Mouse (Mus musculus) liver, postnatal 0 days (tissue): ENCODE measurements at regions not wholly inside any gene's neighbourhood (a gene's known extent, or its start where the extent isn't known, plus 50 kb on each side); places are given as distances from the start of the nearest gene placed in this dataset.
"Not testable (repeated sequence)": the region's sequence is repeated elsewhere in the genome, so short reads cannot be mapped to it uniquely, and the experiment has no call there.

ENCODE experiments used
- ATAC-seq: fragments of 200-750 bp; cut with Nextera tagmentation; 2 replicates; pipeline ENCODE4 v1.8.0; 2017; ENCODE audit warnings: mild to moderate bottlenecking, moderate library complexity
- DNase-seq: peaks from one replicate; pipeline ENCODE4 v3.0.0-alpha.2; 2016
- H3K27ac ChIP-seq: fragments of 300-500 bp; sonication (generic); 2 replicates; pipeline ENCODE4 v1.5.1; 2014; ENCODE audit warnings: antibody characterized with exemption, moderate library complexity, mild to moderate bottlenecking, low read depth
- H3K27me3 ChIP-seq: fragments of 300-500 bp; sonication (generic); 2 replicates; pipeline ENCODE4 v1.6.1; 2014; ENCODE audit warnings: low read length, control low read depth, mixed read lengths; ENCODE audit not compliant: insufficient read depth
- H3K36me3 ChIP-seq: fragments of 300-500 bp; sonication (generic); replicated peaks from 2 replicates; pipeline ENCODE4 v1.6.1; 2014; ENCODE audit warnings: mild to moderate bottlenecking, control low read depth, low read length, moderate library complexity, mixed read lengths; ENCODE audit not compliant: insufficient read depth
- H3K4me1 ChIP-seq: fragments of 300-500 bp; sonication (generic); 2 replicates; pipeline ENCODE4 v1.6.1; 2014; ENCODE audit warnings: antibody characterized with exemption, mild to moderate bottlenecking, control low read depth; ENCODE audit not compliant: insufficient read depth
- H3K4me2 ChIP-seq: fragments of 300-500 bp; sonication (generic); 2 replicates; pipeline ENCODE4 v1.6.1; 2014; ENCODE audit warnings: low read depth, mild to moderate bottlenecking, low read length, moderate library complexity, mixed read lengths
- H3K4me3 ChIP-seq: fragments of 300-500 bp; sonication (generic); 2 replicates; pipeline ENCODE4 v1.5.1; 2014; ENCODE audit warnings: low read depth, low read length
- H3K9ac ChIP-seq: fragments of 300-500 bp; sonication (generic); replicated peaks from 2 replicates; pipeline ENCODE4 v1.6.1; 2014; ENCODE audit warnings: mild to moderate bottlenecking, moderate library complexity
- H3K9me3 ChIP-seq: fragments of 300-500 bp; sonication (generic); 2 replicates; pipeline ENCODE4 v1.6.1; 2016; ENCODE audit warnings: mild to moderate bottlenecking, control low read depth, low read length, mixed read lengths
- CTCF ChIP-seq: sonication (generic); IDR thresholded peaks from 2 replicates; pipeline ENCODE4 v1.5.1; 2016; ENCODE audit warnings: antibody characterized with exemption, low read depth
- EP300 ChIP-seq: IDR thresholded peaks from 2 replicates; pipeline ENCODE4 v1.6.1; 2016; ENCODE audit warnings: antibody characterized with exemption, low read depth, mild to moderate bottlenecking
- WGBS: fragments of 180-500 bp; shearing (Covaris S2); extraction: QIAGEN DNeasy Blood & Tissue Kit; methylation state at CpG from one replicate; pipeline ENCODE4 v1.1.7; 2014; ENCODE audit not compliant: insufficient replicate concordance; 5-methylcytosine and 5-hydroxymethylcytosine counted together

- ATAC-seq (no peak), DNase-seq (no peak)
- Histone ChIP-seq H3K27me3 (no peaks in the 10 kb centered on the region), H3K9ac (no peak overlapping the region), H3K36me3 (no peaks in the 10 kb centered on the region), H3K9me3 (no peaks in the 10 kb centered on the region), H3K4me2 (no peak overlapping the region), H3K4me1 (no peaks in the 10 kb centered on the region), H3K4me3 (no peak overlapping the region), H3K27ac (no peak overlapping the region)
- TF ChIP-seq EP300 (no peak), CTCF (no peak)
- 69% methylated on average over 4 of the region's 4 CpGs for WGBS
These were observed 127.7 kb upstream of the Intu start for GRCm38 (mm10) chr3:40403402-40403801.

- Histone ChIP-seq H3K27ac (no peak overlapping the region), H3K4me1 (no peaks in the 10 kb centered on the region), H3K9me3 (no peaks in the 10 kb centered on the region), H3K36me3 (no peaks in the 10 kb centered on the region), H3K4me2 (no peak overlapping the region), H3K27me3 (no peaks in the 10 kb centered on the region), H3K4me3 (no peak overlapping the region), H3K9ac (no peak overlapping the region)
- ATAC-seq, result no peak
- TF ChIP-seq EP300, result no peak
- TF ChIP-seq CTCF, result no peak
- WGBS, result 78% methylated on average over 18 of the region's 18 CpGs
- DNase-seq, result no peak
These were observed 125.8 kb upstream of the Intu start for GRCm38 (mm10) chr3:40405095-40405948.

- WGBS, result 77% methylated on average over 2 of the region's 2 CpGs
- Histone ChIP-seq H3K4me2 (no peak overlapping the region), H3K27me3 (no peaks in the 10 kb centered on the region), H3K27ac (no peak overlapping the region), H3K9ac (no peak overlapping the region), H3K36me3 (no peaks in the 10 kb centered on the region), H3K4me1 (no peaks in the 10 kb centered on the region), H3K4me3 (no peak overlapping the region), H3K9me3 (no peaks in the 10 kb centered on the region)
- TF ChIP-seq EP300 (no peak), CTCF (no peak)
- ATAC-seq, result no peak
- DNase-seq, result no peak
These were observed 125.2 kb upstream of the Intu start for GRCm38 (mm10) chr3:40405949-40406236.

- Histone ChIP-seq H3K4me1 (no peaks in the 10 kb centered on the region), H3K27me3 (no peaks in the 10 kb centered on the region), H3K9ac (no peak overlapping the region), H3K9me3 (no peaks in the 10 kb centered on the region), H3K27ac (no peak overlapping the region), H3K4me3 (no peak overlapping the region), H3K36me3 (no peaks in the 10 kb centered on the region), H3K4me2 (no peak overlapping the region)
- no peak for TF ChIP-seq EP300
- TF ChIP-seq CTCF, result no peak
- no peak for ATAC-seq
- DNase-seq, result no peak
- WGBS, result 81% methylated on average over 5 of the region's 5 CpGs
These were observed 122.1 kb upstream of the Intu start for GRCm38 (mm10) chr3:40408921-40409488.

GRCm38 (mm10) chr3:40410749-40411310 lies 120.3 kb upstream of the Intu start:
- H3K4me1 ChIP-seq, result no peaks in the 10 kb centered on the region
- DNase-seq (no peak), ATAC-seq (no peak)
- H3K9me3 ChIP-seq, result no peaks in the 10 kb centered on the region
- H3K4me3 ChIP-seq, result no peak overlapping the region
- TF ChIP-seq EP300 (no peak), CTCF (no peak)
- no peaks in the 10 kb centered on the region for H3K36me3 ChIP-seq
- H3K27ac ChIP-seq, result no peak overlapping the region
- no peak overlapping the region for H3K4me2 ChIP-seq
- no peak overlapping the region for H3K9ac ChIP-seq
- 47% methylated on average over 4 of the region's 4 CpGs for WGBS
- no peaks in the 10 kb centered on the region for H3K27me3 ChIP-seq

- not testable (repeated sequence) for H3K9ac ChIP-seq, H3K36me3 ChIP-seq, H3K4me1 ChIP-seq, H3K27me3 ChIP-seq, DNase-seq, H3K9me3 ChIP-seq, ATAC-seq, H3K4me2 ChIP-seq, H3K4me3 ChIP-seq, H3K27ac ChIP-seq
- 58% methylated on average over 16 of the region's 18 CpGs for WGBS
These were observed 105.8 kb upstream of the Intu start for GRCm38 (mm10) chr3:40425183-40425844.
